Mouse (Mus musculus): ENCODE measurements around the gene Sfr1. TPM values are rescaled to one million over a fixed set of nuclear protein-coding genes. Genes with fewer than 3 reads are reported as not detected.

Gene Sfr1
- polyA plus RNA-seq (2015; fragmentation: Nextera tagmentation; extraction: Ambion mirVana), result 153 and 157 TPM in 2 replicates

GRCm38 (mm10) chr19:47731071-47731881 is at the start of gene Sfr1:
TSS of gene Sfr1 (plus strand) at chr19:47731682.
- Histone ChIP-seq H3K4me1 (replicated peaks) (peaks cover 15% of the 10 kb centered on the region), H3K9ac (peak within 1 kb of the TSS; percentile 78), H3K9me3 (no peaks in the 10 kb centered on the region), H3K36me3 (peaks cover 33% of the 10 kb centered on the region), H3K4me2 (peak within 1 kb of the TSS; percentile 86), H3K4me3 (peak within 1 kb of the TSS; percentile 90), H3K27ac (replicated peaks) (peak within 1 kb of the TSS; percentile 92), H3K27me3 (no peaks in the 10 kb centered on the region)
- WGBS, result under 1% methylated on average over 70 of the region's 72 CpGs
- peak; percentile 98 for ATAC-seq (ENCODE audit: low FRiP score, low read depth)

DNA sequence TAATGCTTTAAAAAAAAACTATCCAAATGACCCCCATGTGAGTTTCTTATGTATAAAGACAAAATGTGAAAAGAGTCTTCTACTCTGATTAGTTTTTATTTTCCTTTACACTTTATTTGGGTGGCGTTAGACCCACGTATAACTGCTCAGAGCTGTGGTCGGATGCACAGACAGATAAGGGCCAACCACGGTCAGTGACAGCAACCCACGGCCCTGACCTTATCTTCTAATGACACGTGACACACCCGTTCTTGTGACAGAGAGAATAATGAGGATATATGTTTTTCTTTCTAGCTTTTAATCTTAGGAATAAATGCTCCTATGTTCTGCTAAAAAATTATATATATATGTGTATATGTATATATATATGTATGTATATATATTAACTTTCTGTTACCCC is 41.9 kb upstream of the Sfr1 start:
- no peak for ATAC-seq (ENCODE audit: low FRiP score, low read depth)
- Histone ChIP-seq H3K4me2 (no peak overlapping the region), H3K4me3 (no peak overlapping the region), H3K4me1 (replicated peaks) (no peaks in the 10 kb centered on the region), H3K36me3 (no peaks in the 10 kb centered on the region), H3K9me3 (no peaks in the 10 kb centered on the region), H3K27ac (replicated peaks) (no peak overlapping the region), H3K27me3 (no peaks in the 10 kb centered on the region), H3K9ac (no peak overlapping the region)
- WGBS, result 89% methylated on average over 7 of the region's 7 CpGs

GRCm38 (mm10) chr19:47691994-47692393 is 39.5 kb upstream of the Sfr1 start, which contains the start of gene Col17a1:
TSS of gene Col17a1 (minus strand) at chr19:47692094.
- Histone ChIP-seq H3K36me3 (no peaks in the 10 kb centered on the region), H3K9me3 (no peaks in the 10 kb centered on the region), H3K9ac (no peak within 1 kb of the TSS), H3K27me3 (no peaks in the 10 kb centered on the region), H3K4me3 (no peak within 1 kb of the TSS), H3K4me1 (replicated peaks) (no peaks in the 10 kb centered on the region), H3K4me2 (no peak within 1 kb of the TSS), H3K27ac (replicated peaks) (no peak within 1 kb of the TSS)
- WGBS, result 78% methylated on average over 6 of the region's 6 CpGs
- no peak for ATAC-seq (ENCODE audit: low FRiP score, low read depth)

DNA sequence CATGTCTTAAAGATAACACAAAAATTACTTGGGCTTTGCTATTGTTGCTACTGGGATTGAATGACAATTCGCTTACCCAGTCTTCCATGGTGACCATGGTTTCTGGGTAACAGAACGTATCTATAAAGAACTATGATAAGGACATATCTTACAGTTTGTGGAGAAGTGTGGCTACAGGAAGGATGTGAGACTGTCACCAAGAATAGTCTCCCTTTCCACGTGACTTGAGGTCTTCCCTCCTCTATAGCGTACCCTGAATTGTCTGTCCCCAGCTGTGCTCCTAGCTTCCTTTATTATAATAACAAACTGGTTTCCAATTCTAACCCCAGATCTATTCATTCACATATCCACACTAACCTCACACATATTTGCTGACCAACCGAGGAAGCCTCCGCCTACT is 35.8 kb upstream of the Sfr1 start:
- Histone ChIP-seq H3K4me3 (no peak overlapping the region), H3K4me2 (no peak overlapping the region), H3K4me1 (replicated peaks) (no peaks in the 10 kb centered on the region), H3K36me3 (no peaks in the 10 kb centered on the region), H3K27me3 (no peaks in the 10 kb centered on the region), H3K27ac (replicated peaks) (no peak overlapping the region), H3K9me3 (no peaks in the 10 kb centered on the region), H3K9ac (no peak overlapping the region)
- ATAC-seq (ENCODE audit: low FRiP score, low read depth), result no peak
- WGBS, result 92% methylated on average over 6 of the region's 6 CpGs

DNA sequence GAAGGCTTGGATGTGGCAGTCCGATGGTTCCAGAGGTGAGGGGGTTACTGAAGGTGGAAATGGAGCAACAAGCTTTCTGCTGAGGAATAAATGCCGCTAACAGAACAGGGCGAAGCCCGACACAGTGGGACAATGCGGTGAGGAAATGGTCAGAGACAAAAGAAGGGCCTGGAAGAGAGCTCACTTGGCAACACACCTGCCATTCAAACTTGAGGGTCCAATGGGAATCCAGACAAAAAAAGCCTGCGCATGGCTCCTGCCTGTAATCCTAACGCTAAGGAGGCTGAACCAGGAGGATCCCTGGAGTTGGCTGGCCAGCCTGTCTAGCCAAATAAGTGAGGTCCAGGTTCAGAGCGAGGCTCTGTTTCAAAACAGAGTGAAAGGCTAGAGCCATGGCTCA is 35.1 kb upstream of the Sfr1 start:
- no peaks in the 10 kb centered on the region for H3K27me3 ChIP-seq
- 92% methylated on average over 8 of the region's 8 CpGs for WGBS
- no peak overlapping the region for H3K9ac ChIP-seq
- no peaks in the 10 kb centered on the region for H3K4me1 ChIP-seq (replicated peaks)
- H3K4me2 ChIP-seq, result no peak overlapping the region
- no peak for ATAC-seq (ENCODE audit: low FRiP score, low read depth)
- H3K27ac ChIP-seq (replicated peaks), result no peak overlapping the region
- H3K36me3 ChIP-seq, result no peaks in the 10 kb centered on the region
- no peak overlapping the region for H3K4me3 ChIP-seq
- no peaks in the 10 kb centered on the region for H3K9me3 ChIP-seq

DNA sequence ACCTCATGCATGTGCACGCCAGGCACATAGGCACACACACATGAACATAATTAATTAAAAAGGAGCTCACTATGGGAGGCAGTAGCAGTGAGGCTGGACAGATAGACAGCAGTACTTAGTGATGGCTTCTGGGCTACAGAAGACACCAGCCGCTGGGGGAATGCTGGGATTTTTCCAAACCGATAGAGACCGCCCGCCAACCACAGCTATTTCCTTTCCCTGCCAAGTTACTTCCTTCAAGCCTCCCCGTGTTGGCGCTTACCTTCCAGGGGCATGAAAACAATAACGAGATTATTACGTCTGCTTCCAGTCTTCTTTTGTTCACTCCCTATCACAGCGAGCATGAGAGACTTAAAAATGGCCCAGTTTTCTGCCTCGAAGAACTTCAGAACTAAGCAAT is 34.4 kb upstream of the Sfr1 start:
- ATAC-seq (ENCODE audit: low FRiP score, low read depth), result no peak
- H3K36me3 ChIP-seq, result no peaks in the 10 kb centered on the region
- no peak overlapping the region for H3K9ac ChIP-seq
- 88% methylated on average over 11 of the region's 11 CpGs for WGBS
- H3K4me1 ChIP-seq (replicated peaks), result no peaks in the 10 kb centered on the region
- H3K9me3 ChIP-seq, result no peaks in the 10 kb centered on the region
- H3K27ac ChIP-seq (replicated peaks), result no peak overlapping the region
- H3K27me3 ChIP-seq, result no peaks in the 10 kb centered on the region
- no peak overlapping the region for H3K4me2 ChIP-seq
- no peak overlapping the region for H3K4me3 ChIP-seq

- WGBS, result 83% methylated on average over 9 of the region's 9 CpGs
- Histone ChIP-seq H3K9ac (no peak overlapping the region), H3K4me2 (no peak overlapping the region), H3K4me1 (replicated peaks) (no peaks in the 10 kb centered on the region), H3K27me3 (no peaks in the 10 kb centered on the region), H3K36me3 (no peaks in the 10 kb centered on the region), H3K4me3 (no peak overlapping the region), H3K27ac (replicated peaks) (no peak overlapping the region), H3K9me3 (no peaks in the 10 kb centered on the region)
- ATAC-seq (ENCODE audit: low FRiP score, low read depth), result no peak
These were observed 33.2 kb upstream of the Sfr1 start for GRCm38 (mm10) chr19:47698266-47698665.

DNA sequence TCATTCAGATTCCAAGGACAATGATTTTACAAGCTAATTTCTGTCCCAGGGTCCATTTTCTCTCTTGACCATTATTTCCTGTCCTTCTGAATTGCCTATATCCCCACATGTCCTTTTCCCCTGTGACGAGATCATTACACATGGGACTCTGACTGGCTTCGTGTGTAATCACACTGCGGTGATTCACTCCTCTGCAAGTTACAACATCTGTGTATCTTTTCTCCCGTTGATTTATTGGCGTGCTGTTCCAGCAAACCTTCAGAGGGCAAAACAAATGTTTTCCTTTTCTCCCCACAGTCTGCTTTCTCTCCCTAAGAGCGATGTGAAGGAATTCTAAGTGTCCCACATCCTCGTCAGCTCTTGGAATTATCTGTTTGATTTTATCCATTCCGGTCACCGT is 31.7 kb upstream of the Sfr1 start:
- Histone ChIP-seq H3K4me3 (no peak overlapping the region), H3K9ac (no peak overlapping the region), H3K4me1 (replicated peaks) (no peaks in the 10 kb centered on the region), H3K27me3 (no peaks in the 10 kb centered on the region), H3K27ac (replicated peaks) (no peak overlapping the region), H3K4me2 (no peak overlapping the region), H3K36me3 (no peaks in the 10 kb centered on the region), H3K9me3 (no peaks in the 10 kb centered on the region)
- no peak for ATAC-seq (ENCODE audit: low FRiP score, low read depth)
- WGBS, result 74% methylated on average over 9 of the region's 9 CpGs

- Histone ChIP-seq H3K9ac (no peak overlapping the region), H3K4me2 (no peak overlapping the region), H3K9me3 (no peaks in the 10 kb centered on the region), H3K36me3 (no peaks in the 10 kb centered on the region), H3K27ac (replicated peaks) (no peak overlapping the region), H3K27me3 (no peaks in the 10 kb centered on the region), H3K4me3 (no peak overlapping the region), H3K4me1 (replicated peaks) (no peaks in the 10 kb centered on the region)
- no peak for ATAC-seq (ENCODE audit: low FRiP score, low read depth)
- WGBS, result 87% methylated on average over 8 of the region's 8 CpGs
These were observed 31.0 kb upstream of the Sfr1 start for GRCm38 (mm10) chr19:47700509-47700908.

DNA sequence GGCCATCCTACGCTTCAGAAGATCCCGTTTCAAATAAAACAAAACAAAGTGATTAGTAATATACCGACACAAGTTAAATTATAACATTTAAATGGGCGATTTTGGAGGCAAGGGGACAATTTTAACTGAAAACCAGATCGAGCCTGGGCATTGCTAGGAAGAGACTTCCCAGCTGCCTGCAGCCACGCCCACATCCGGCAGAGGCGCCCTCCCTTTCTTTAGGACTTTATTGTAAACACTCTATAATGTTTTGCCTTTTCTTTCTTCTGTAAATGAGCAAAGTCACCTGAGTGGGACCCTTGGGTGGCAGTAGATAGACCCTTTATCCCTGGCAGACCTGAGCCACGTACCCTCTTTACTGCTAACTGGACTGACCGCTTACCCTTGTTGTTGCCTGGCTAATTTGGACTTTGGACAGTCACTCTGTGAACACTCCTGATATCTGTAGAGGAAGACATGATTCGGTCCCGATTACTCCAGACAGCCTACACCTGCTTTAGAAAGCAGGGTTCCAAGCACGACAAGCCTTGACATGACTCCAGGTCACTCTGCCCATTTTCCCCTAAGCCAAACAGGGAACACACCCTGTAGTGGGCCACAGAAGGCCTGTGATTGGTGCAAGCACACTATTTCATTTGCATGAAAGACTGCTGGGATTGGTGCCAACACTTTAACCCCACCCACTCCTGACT is 26.3 kb upstream of the Sfr1 start:
- no peak overlapping the region for H3K4me2 ChIP-seq
- ATAC-seq (ENCODE audit: low FRiP score, low read depth), result no peak
- H3K4me3 ChIP-seq, result no peak overlapping the region
- H3K27me3 ChIP-seq, result no peaks in the 10 kb centered on the region
- no peaks in the 10 kb centered on the region for H3K9me3 ChIP-seq
- H3K4me1 ChIP-seq (replicated peaks), result no peaks in the 10 kb centered on the region
- WGBS, result 75% methylated on average over 13 of the region's 13 CpGs
- H3K9ac ChIP-seq, result no peak overlapping the region
- H3K27ac ChIP-seq (replicated peaks), result no peak overlapping the region
- no peaks in the 10 kb centered on the region for H3K36me3 ChIP-seq

DNA sequence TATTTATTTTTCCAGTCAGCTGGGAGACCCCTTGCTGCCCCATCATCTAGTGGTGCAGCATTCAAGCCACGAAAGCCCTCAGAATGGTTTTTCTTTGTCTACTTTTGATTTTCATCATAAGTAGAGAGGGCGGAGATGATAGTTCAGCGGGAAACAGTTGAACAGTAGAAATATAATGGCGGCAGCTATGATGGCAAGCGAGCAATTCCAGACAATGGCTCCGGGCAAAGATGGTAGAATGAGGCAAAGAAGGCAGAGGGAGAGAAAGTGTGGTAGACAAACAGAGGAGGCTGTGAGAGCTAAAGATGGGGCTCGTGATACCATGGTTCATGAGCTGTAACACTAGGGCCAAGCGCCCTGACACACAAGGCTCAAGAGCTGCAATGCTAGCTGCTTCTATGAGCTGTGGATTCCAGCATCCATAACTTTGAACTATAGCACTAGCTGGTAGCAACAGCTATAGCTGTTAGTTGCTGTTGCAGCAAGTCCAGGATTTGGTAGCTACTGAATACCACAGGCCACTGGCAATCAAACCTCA is 25.6 kb upstream of the Sfr1 start:
- Histone ChIP-seq H3K4me1 (replicated peaks) (no peaks in the 10 kb centered on the region), H3K9ac (no peak overlapping the region), H3K36me3 (no peaks in the 10 kb centered on the region), H3K27me3 (no peaks in the 10 kb centered on the region), H3K27ac (replicated peaks) (no peak overlapping the region), H3K9me3 (no peaks in the 10 kb centered on the region), H3K4me3 (no peak overlapping the region), H3K4me2 (no peak overlapping the region)
- 91% methylated on average over 8 of the region's 8 CpGs for WGBS
- no peak for ATAC-seq (ENCODE audit: low FRiP score, low read depth)

GRCm38 (mm10) chr19:47710376-47710775 is 21.1 kb upstream of the Sfr1 start:
- Histone ChIP-seq H3K4me1 (replicated peaks) (no peaks in the 10 kb centered on the region), H3K27me3 (no peaks in the 10 kb centered on the region), H3K4me3 (no peak overlapping the region), H3K36me3 (no peaks in the 10 kb centered on the region), H3K27ac (replicated peaks) (no peak overlapping the region), H3K9ac (no peak overlapping the region), H3K4me2 (no peak overlapping the region), H3K9me3 (no peaks in the 10 kb centered on the region)
- ATAC-seq (ENCODE audit: low FRiP score, low read depth), result no peak
- 84% methylated on average over 4 of the region's 4 CpGs for WGBS
